Mouse (Mus musculus) gastrocnemius, postnatal 4 days (tissue): Measurements from ENCODE around the gene Agrp. TPM values are rescaled to one million over a fixed set of nuclear protein-coding genes. Genes with fewer than 3 reads are reported as not detected.

Experiments used
- DNase-seq, 2 experiments: peaks; one replicate each; pipeline ENCODE4 v3.0.0; 2021 to 2022; ENCODE audit warnings: low spot score in 2 of 2, mixed read lengths in 2 of 2
- long read RNA-seq, 2 experiments: library from polyadenylated mRNA; stranded (forward); transcript quantifications; one replicate each; pipeline ENCODE4 v2.0.0; 2021
- total RNA-seq, 2 experiments: library from RNA; stranded (reverse); gene quantifications; 2 replicates each; pipeline ENCODE4 v1.2.3; 2021

The Agrp gene
- under 1 TPM in 1 of 2 experiments, not detected in 1; 0.59 TPM for total RNA-seq
- long read RNA-seq, experiment 1, result 0 reads
- long read RNA-seq, experiment 2, partial matches to known transcripts, result 0 of 1 reads
- long read RNA-seq, experiment 2, other reads (novel, unspliced or antisense), result 1 of 1 reads

- DNase-seq, result peak; percentile 39 to 55
Measured at GRCm38 (mm10) chr8:105636963-105637510, at the start of gene Agrp. TSS of gene Agrp (minus strand) at chr8:105637393.

DNA sequence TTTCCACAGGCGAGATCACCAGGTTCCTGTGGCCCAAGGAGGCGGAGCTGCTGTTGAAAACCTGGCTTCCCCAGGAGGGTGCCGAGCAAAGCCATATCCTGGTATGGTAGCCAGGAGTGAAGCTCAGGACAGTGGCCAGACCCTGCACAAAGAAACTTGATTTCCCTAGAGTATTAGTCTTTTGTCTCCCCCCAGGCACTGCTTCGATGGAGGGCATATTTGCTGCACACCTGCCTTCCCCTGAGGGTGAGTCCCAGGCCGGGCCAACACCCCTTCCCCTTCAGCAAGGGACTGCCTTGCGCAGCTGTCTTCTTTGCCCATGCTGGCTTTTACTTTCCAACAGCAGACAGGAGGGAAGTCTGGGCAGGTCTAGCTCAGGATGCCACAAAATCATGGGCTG, 49.4 kb upstream of the Agrp start:
- no peak for DNase-seq

- peak in 1 of 2 experiments; percentile 61 for DNase-seq
Measured at GRCm38 (mm10) chr8:105685796-105686308, 48.7 kb upstream of the Agrp start, which contains the start of gene Carmil2. TSS of gene Carmil2 (plus strand) at chr8:105686274.

DNA sequence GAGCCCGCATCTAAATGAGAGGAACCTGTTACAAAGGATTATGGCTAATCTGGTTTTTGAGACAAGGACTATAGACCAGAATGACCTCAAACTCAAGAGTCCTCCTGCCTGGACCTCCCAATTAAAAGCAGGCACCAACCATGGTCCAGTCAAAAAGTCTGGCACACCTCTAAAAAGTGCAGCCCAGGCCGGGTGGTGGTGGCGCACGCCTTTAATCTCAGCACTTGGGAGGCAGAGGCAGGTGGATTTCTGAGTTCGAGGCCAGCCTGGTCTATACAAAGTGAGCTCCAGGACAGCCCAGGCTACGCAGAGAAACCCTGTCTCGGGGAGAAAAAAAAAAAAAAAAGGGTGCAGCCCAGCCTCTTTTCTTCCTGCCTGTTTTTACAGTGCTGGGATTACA, 48.1 kb upstream of the Agrp start:
- no peak for DNase-seq

DNA sequence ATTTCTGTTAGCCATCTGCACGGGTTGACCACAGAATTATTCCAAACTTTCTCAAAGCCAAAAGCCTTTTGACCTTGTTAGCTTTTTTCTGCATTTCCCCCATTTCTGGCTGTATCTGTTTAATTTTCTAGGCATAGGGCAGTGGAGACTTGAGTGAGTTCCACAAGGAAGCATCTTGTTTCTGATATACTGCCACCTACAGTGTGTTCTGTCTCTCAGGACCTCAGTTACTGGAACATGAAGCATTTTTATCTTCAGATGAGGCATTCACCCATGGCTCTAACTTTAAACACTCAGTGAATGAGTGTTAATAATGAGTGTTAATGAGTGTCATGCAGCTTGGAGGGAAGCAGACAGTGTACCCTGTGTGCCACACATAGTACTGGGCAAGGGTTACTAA, 40.7 kb upstream of the Agrp start:
- no peak for DNase-seq

DNA sequence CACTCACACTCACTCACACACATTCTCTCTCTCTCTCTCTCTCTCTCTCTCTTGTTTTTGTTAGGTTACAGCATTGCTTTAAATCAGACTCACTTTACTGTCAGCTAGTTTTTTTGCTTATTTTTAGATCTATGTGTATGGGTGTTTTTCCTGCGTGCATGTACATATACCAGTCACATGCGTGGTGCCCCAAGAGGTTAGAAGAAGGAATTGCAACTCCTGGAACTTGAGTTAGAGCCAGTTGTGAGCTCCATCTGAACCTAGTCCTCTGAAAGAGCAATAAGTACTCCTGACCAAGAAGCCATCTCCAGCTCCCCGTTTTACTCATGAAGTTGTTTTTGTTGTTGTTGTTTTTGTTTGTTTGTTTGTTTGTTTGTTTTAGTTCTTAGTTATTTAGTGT, 24.0 kb upstream of the Agrp start:
- DNase-seq, result no peak

DNA sequence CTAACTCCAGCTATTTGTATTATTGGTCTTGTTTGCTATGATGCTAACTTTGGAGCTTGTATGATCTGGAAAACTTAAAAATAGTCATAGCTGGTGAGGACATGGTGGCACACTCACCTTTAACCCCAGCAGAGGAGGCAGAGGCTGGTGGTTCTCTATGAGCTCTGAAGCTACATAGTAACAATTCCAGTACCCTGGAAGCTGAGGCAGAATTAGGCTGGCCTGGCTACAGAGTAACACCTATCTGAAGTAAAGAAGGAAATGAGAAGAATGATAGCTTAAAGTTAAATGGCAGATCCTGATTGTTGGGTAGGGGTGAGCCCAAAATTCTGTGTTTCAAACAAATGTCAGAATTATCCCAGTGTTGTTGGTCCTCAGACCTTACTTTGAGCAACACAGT, 20.4 kb upstream of the Agrp start:
- no peak for DNase-seq

GRCm38 (mm10) chr8:105648929-105649328, 11.7 kb upstream of the Agrp start:
- DNase-seq, result no peak

- DNase-seq, result no peak
Measured at GRCm38 (mm10) chr8:105645205-105645604, 8.0 kb upstream of the Agrp start.

DNA sequence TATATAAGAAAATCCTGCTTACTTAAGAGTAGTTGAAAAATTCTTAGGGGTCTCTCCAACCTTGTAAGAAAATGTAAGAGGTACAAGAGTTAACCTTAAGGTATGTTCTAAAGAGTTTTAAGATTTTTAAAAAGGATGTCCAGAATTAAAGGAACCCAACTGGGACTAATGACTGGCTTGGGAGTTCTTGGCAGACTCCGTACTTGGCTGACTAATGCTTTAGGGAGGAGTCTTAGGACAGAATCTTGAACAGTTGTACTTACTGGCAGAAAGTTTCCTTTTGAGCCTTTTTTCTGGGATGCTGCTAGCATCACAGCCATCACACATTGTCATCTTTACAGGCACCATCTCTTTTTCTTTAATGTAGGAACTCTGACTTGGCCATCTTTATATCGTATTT, 3.3 kb upstream of the Agrp start:
- DNase-seq, result no peak

- no peak for DNase-seq
Measured at GRCm38 (mm10) chr8:105639835-105640234, 2.6 kb upstream of the Agrp start.

- DNase-seq, result no peak
Measured at GRCm38 (mm10) chr8:105638510-105638909, 1.3 kb upstream of the Agrp start.

DNA sequence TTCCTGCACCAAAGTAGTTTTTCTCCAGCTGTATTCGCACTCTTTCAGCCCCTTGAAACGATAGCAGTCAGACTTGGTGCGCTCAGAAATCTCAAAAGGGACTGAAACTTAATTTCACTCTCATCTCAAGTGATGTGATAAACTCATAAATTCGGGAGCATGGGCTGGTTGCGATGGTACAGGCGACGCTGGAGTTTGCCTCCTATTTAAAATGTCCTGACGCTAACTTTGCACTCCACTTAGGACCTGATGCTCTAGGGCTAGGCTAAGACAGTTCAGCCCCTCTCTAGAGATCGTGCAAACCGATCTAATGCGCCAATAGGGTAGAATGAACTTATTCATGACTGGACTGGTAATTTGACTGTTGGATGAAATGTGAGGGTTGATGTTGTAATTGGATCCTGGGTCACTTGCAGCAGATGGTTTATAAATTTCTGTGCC, 428 bp upstream of the Agrp start:
- DNase-seq, result no peak

GRCm38 (mm10) chr8:105636018-105636962, 903 bp downstream of the Agrp start, which contains the start of gene Ctcf:
TSS of gene Ctcf (plus strand) at chr8:105636568.
- peak; percentile 90 to 93 for DNase-seq

DNA sequence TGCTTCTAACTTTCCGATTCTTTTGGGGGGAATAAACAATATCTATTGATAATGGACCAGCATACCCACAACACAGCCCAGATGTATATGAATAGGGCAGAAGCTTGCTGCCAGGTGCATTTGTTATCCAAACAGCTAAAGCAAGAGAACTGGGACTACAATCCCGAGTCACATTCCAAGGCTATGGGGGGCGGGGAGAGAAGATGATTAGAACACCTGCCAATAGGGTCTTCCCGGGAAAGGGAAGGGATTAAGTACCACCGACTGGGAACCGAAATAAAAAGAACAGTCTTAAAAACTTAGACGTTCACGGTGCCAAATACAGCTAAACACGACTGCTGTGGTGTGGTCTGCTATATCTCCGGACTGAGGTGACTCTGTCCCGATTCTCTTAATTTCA, 1.7 kb downstream of the Agrp start:
- no peak for DNase-seq

- DNase-seq, result no peak
Measured at GRCm38 (mm10) chr8:105634771-105635458, 2.3 kb downstream of the Agrp start.

DNA sequence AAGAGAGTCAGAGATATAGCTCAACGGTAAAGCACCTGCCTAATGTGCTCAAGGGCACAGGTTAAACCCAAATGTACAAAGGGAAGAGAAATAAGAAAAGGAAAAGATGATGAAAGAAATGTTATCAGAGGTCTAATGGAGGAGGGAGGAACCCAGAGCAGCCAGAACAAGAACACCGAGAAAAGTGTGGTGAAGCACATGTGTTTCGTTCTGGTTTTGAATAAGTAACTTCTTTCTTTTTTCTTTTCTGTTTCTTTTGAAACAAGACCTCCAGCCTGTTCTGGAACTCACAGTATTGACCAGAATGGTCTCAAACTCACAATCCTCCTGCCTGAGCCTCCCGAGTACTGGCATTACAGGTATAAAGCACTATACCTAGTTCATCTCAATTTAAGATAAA, 7.9 kb downstream of the Agrp start:
- no peak for DNase-seq

DNA sequence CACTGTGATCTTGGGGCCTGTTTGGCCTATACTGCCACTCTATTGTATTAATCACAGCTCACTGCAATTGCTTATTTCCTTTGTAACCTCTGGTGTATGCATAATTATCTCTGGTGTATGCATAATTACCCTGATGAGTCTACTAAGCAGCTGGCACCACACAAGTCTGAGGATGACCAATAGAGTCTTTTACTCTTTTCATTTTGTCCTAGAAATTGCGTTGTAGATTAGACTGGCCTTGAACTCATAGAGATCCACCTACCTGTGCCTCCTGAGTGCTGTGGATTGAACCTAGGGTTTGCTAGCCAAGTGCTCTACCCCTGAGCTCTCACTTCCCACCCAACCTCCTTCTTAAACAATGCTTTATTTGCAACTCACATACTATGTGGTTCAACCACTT, 11.1 kb downstream of the Agrp start:
- DNase-seq, result no peak

DNA sequence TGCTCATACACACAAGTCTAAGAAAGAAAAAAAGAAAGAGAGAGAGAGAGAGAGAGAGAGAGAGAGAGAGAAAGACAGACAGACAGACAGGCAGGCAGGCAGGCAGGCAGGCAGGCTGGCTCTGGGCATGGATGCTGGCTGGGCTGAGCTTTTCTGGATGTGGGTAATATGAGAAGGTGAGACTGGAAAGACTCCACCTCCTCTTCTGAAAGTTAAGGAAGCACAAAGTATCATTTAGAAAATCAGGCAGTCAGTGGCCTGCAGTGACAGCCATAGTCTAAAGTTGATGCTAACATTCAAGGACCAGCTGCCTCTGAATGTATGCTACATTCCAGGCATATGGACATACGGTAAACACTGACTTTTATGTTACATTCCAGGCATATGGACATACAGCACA, 12.4 kb downstream of the Agrp start:
- DNase-seq, result no peak

DNA sequence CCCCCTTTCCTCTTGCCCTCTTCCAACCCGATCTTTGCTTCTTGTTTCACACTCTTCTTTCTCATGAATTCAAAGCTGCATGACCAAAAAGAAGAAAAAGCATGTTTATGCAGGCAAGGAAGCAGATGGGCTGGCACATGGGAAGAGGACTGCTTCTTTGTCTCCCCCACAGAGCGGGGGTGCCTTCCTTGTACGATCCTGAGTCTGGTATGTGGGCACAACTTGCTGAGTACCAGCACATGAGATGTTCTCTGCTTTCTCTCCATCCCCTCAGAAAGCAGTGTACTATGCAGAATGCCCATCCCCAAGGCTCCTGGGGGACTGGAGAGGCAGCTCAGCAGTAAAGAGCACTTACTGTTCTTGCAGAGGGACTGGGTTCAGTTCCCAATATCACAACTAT, 12.8 kb downstream of the Agrp start:
- no peak for DNase-seq

DNA sequence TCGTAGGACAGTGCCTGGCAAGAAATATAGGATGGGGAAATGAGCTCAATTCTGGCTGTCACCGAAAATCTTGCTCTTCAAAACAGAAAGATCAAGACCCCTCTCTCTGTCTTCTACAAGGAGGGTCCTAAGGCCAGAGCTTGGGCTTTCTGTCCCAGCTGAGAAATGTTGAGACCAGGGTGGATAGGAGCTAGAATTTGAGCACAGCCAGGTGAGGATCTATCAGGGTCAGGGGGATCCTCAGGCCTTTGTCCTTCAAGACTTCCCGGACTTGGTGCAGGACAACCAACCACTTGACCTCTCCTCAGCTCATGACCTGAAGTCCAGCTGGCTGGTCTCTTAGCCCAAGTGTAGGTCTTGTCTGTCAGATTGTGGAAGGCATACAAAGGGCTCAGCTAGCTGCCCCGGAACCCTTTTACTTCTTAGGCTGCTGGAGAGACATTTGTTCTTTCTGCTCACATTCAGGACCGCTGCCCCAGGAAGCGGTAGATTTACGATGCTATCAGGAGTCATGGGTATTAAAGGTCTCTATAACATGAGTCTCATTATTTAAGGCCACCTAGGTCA, 13.4 kb downstream of the Agrp start:
- no peak for DNase-seq
